Mouse (Mus musculus) neural tube, embryonic 12.5 days (tissue): ENCODE data around the gene Scp2. TPM values are rescaled to one million over a fixed set of nuclear protein-coding genes. Genes with fewer than 3 reads are reported as not detected.

Experiments
- ATAC-seq: fragments of 200-750 bp; cut with Nextera tagmentation; 2 replicates; pipeline ENCODE4 v1.8.0; 2017; ENCODE audit warnings: low read depth, mild to moderate bottlenecking, moderate TSS enrichment, moderate library complexity; ENCODE audit not compliant: low FRiP score
- H3K27ac ChIP-seq: fragments of 300-500 bp; sonication (generic); 2 replicates; pipeline ENCODE4 v1.5.1; 2016
- H3K27me3 ChIP-seq: fragments of 300-500 bp; sonication (generic); replicated peaks from 2 replicates; pipeline ENCODE4 v1.6.1; 2016; ENCODE audit warnings: mild to moderate bottlenecking
- H3K36me3 ChIP-seq: fragments of 300-500 bp; sonication (generic); 2 replicates; pipeline ENCODE4 v1.6.1; 2016; ENCODE audit warnings: mild to moderate bottlenecking
- H3K4me1 ChIP-seq: fragments of 300-500 bp; sonication (generic); 2 replicates; pipeline ENCODE4 v1.6.1; 2016
- H3K4me2 ChIP-seq: fragments of 300-500 bp; sonication (generic); replicated peaks from 2 replicates; pipeline ENCODE4 v1.6.1; 2016; ENCODE audit warnings: mild to moderate bottlenecking
- H3K4me3 ChIP-seq: fragments of 300-500 bp; sonication (generic); 2 replicates; pipeline ENCODE4 v1.5.1; 2016
- H3K9ac ChIP-seq: fragments of 300-500 bp; sonication (generic); 2 replicates; pipeline ENCODE4 v1.6.1; 2016; ENCODE audit warnings: mild to moderate bottlenecking
- H3K9me3 ChIP-seq: fragments of 300-500 bp; sonication (generic); 2 replicates; pipeline ENCODE4 v1.6.1; 2016; ENCODE audit warnings: mild to moderate bottlenecking
- WGBS: fragments of 180-500 bp; shearing (Covaris S2); methylation state at CpG from one replicate; pipeline ENCODE4 v1.1.7; 2016; 5-methylcytosine and 5-hydroxymethylcytosine counted together
- polyA plus RNA-seq: library from polyadenylated mRNA; unstranded; fragments of >200 nt; fragmentation: Nextera tagmentation; extraction: Ambion mirVana; gene quantifications from 2 replicates; pipeline ENCODE4 v1.2.1, GENCODE M21; 2016

Gene Scp2
- polyA plus RNA-seq, 1 experiment from 2014 or later, result 221 TPM

- no peak overlapping the region for H3K9ac ChIP-seq
- no peak overlapping the region for H3K4me3 ChIP-seq
- H3K4me2 ChIP-seq, result no peak overlapping the region
- no peaks in the 10 kb centered on the region for H3K27me3 ChIP-seq
- H3K4me1 ChIP-seq, result no peaks in the 10 kb centered on the region
- WGBS, result 88% methylated on average over 3 of the region's 3 CpGs
- H3K9me3 ChIP-seq, result no peaks in the 10 kb centered on the region
- no peaks in the 10 kb centered on the region for H3K36me3 ChIP-seq
- no peak for ATAC-seq
- no peak overlapping the region for H3K27ac ChIP-seq
Observed at GRCm38 (mm10) chr4:108130452-108130851, 14.3 kb downstream of the Scp2 start.

GRCm38 (mm10) chr4:108128339-108128738 lies 16.5 kb downstream of the Scp2 start:
- H3K4me2 ChIP-seq, result no peak overlapping the region
- H3K9me3 ChIP-seq, result no peaks in the 10 kb centered on the region
- H3K4me1 ChIP-seq, result no peaks in the 10 kb centered on the region
- no peak overlapping the region for H3K27ac ChIP-seq
- no peaks in the 10 kb centered on the region for H3K36me3 ChIP-seq
- H3K9ac ChIP-seq, result no peak overlapping the region
- WGBS, result 96% methylated on average over 2 of the region's 2 CpGs
- no peak overlapping the region for H3K4me3 ChIP-seq
- ATAC-seq, result no peak
- H3K27me3 ChIP-seq, result no peaks in the 10 kb centered on the region

- Histone ChIP-seq H3K36me3 (no peaks in the 10 kb centered on the region), H3K27ac (no peak overlapping the region), H3K4me1 (no peaks in the 10 kb centered on the region), H3K4me3 (no peak overlapping the region), H3K9ac (no peak overlapping the region), H3K4me2 (no peak overlapping the region), H3K27me3 (no peaks in the 10 kb centered on the region), H3K9me3 (no peaks in the 10 kb centered on the region)
- ATAC-seq, result no peak
- WGBS, result 90% methylated on average over 5 of the region's 5 CpGs
Observed at GRCm38 (mm10) chr4:108127516-108127915, 17.3 kb downstream of the Scp2 start.

GRCm38 (mm10) chr4:108126260-108126659 lies 18.5 kb downstream of the Scp2 start:
- ATAC-seq, result no peak
- no peak overlapping the region for H3K27ac ChIP-seq
- H3K9ac ChIP-seq, result no peak overlapping the region
- H3K4me3 ChIP-seq, result no peak overlapping the region
- no peaks in the 10 kb centered on the region for H3K4me1 ChIP-seq
- H3K27me3 ChIP-seq, result no peaks in the 10 kb centered on the region
- no peaks in the 10 kb centered on the region for H3K36me3 ChIP-seq
- 87% methylated on average over 4 of the region's 4 CpGs for WGBS
- H3K4me2 ChIP-seq, result no peak overlapping the region
- no peaks in the 10 kb centered on the region for H3K9me3 ChIP-seq

GRCm38 (mm10) chr4:108124104-108124503 lies 20.7 kb downstream of the Scp2 start:
- H3K4me2 ChIP-seq, result no peak overlapping the region
- no peaks in the 10 kb centered on the region for H3K9me3 ChIP-seq
- 97% methylated on average over 1 of the region's 1 CpGs for WGBS
- H3K27me3 ChIP-seq, result no peaks in the 10 kb centered on the region
- H3K27ac ChIP-seq, result no peak overlapping the region
- H3K4me1 ChIP-seq, result no peaks in the 10 kb centered on the region
- no peak overlapping the region for H3K4me3 ChIP-seq
- H3K9ac ChIP-seq, result no peak overlapping the region
- no peaks in the 10 kb centered on the region for H3K36me3 ChIP-seq
- ATAC-seq, result no peak

GRCm38 (mm10) chr4:108117924-108118876 lies 26.6 kb downstream of the Scp2 start:
- Histone ChIP-seq H3K27me3 (no peaks in the 10 kb centered on the region), H3K27ac (no peak overlapping the region), H3K4me2 (peak overlapping the region; percentile 60), H3K4me3 (peak overlapping the region; percentile 59), H3K4me1 (no peaks in the 10 kb centered on the region), H3K36me3 (no peaks in the 10 kb centered on the region), H3K9me3 (no peaks in the 10 kb centered on the region), H3K9ac (peak overlapping the region; percentile 60)
- 14% methylated on average over 45 of the region's 45 CpGs for WGBS
- ATAC-seq, result peak; percentile 88

GRCm38 (mm10) chr4:108117488-108117887 lies 27.3 kb downstream of the Scp2 start:
- no peaks in the 10 kb centered on the region for H3K4me1 ChIP-seq
- no peaks in the 10 kb centered on the region for H3K27me3 ChIP-seq
- H3K9me3 ChIP-seq, result no peaks in the 10 kb centered on the region
- no peak overlapping the region for H3K4me2 ChIP-seq
- 91% methylated on average over 8 of the region's 8 CpGs for WGBS
- no peak overlapping the region for H3K27ac ChIP-seq
- H3K36me3 ChIP-seq, result no peaks in the 10 kb centered on the region
- H3K9ac ChIP-seq, result no peak overlapping the region
- no peak overlapping the region for H3K4me3 ChIP-seq
- ATAC-seq, result no peak

- ATAC-seq, result no peak
- 94% methylated on average over 2 of the region's 2 CpGs for whole genome bisulfite sequencing
Observed at GRCm38 (mm10) chr4:108116466-108116865, 28.3 kb downstream of the Scp2 start.

GRCm38 (mm10) chr4:108110706-108111105 lies 34.1 kb downstream of the Scp2 start:
- no peaks in the 10 kb centered on the region for H3K9me3 ChIP-seq
- H3K36me3 ChIP-seq, result 0 out of 2 replicates have a peak, but pooled peaks cover 3% of the 10 kb centered on the region
- no peaks in the 10 kb centered on the region for H3K4me1 ChIP-seq
- no peaks in the 10 kb centered on the region for H3K27me3 ChIP-seq
- 91% methylated on average over 2 of the region's 2 CpGs for WGBS
- ATAC-seq, result no peak
- H3K27ac ChIP-seq, result no peak overlapping the region
- no peak overlapping the region for H3K4me3 ChIP-seq
- H3K4me2 ChIP-seq, result no peak overlapping the region
- no peak overlapping the region for H3K9ac ChIP-seq

More at GRCm38 (mm10) chr4:108116466-108116865, 28.3 kb downstream of the Scp2 start:
- no peaks in the 10 kb centered on the region for H3K27me3 ChIP-seq
- 0 out of 2 replicates have a peak, but pooled peaks cover 3% of the 10 kb centered on the region for H3K36me3 ChIP-seq
- H3K27ac ChIP-seq, result no peak overlapping the region
- H3K4me2 ChIP-seq, result no peak overlapping the region
- no peaks in the 10 kb centered on the region for H3K9me3 ChIP-seq
- H3K4me1 ChIP-seq, result no peaks in the 10 kb centered on the region
- no peak overlapping the region for H3K9ac ChIP-seq
- no peak overlapping the region for H3K4me3 ChIP-seq

GRCm38 (mm10) chr4:108109728-108110127 lies 35.1 kb downstream of the Scp2 start:
- Histone ChIP-seq H3K9ac (no peak overlapping the region), H3K4me1 (no peaks in the 10 kb centered on the region), H3K27ac (no peak overlapping the region), H3K27me3 (no peaks in the 10 kb centered on the region), H3K9me3 (no peaks in the 10 kb centered on the region), H3K4me2 (no peak overlapping the region), H3K36me3 (0 out of 2 replicates have a peak, but pooled peaks cover 3% of the 10 kb centered on the region), H3K4me3 (no peak overlapping the region)
- ATAC-seq, result no peak
- WGBS, result 95% methylated on average over 7 of the region's 7 CpGs

- H3K9ac ChIP-seq, result no peak within 1 kb of the TSS
- H3K9me3 ChIP-seq, result no peaks in the 10 kb centered on the region
- H3K4me1 ChIP-seq, result no peaks in the 10 kb centered on the region
- no peak within 1 kb of the TSS for H3K27ac ChIP-seq
- no peaks in the 10 kb centered on the region for H3K27me3 ChIP-seq
- no peak for ATAC-seq
- WGBS, result 79% methylated on average over 4 of the region's 4 CpGs
- H3K4me2 ChIP-seq, result no peak within 1 kb of the TSS
- no peaks in the 10 kb centered on the region; the same call in 1 of the 2 replicates for H3K36me3 ChIP-seq
- H3K4me3 ChIP-seq, result no peak within 1 kb of the TSS
Observed at GRCm38 (mm10) chr4:108096345-108096744, 48.5 kb downstream of the Scp2 start, which contains the start of gene Podn. Gene Podn, minus strand, starts transcription at chr4:108096445.

GRCm38 (mm10) chr4:108092741-108093397 lies 51.9 kb downstream of the Scp2 start:
- ATAC-seq, result no peak
- WGBS, result 82% methylated on average over 6 of the region's 6 CpGs
- Histone ChIP-seq H3K27me3 (no peaks in the 10 kb centered on the region), H3K4me2 (no peak overlapping the region), H3K4me1 (no peaks in the 10 kb centered on the region), H3K36me3 (no peaks in the 10 kb centered on the region; the same call in 1 of the 2 replicates), H3K27ac (no peak overlapping the region), H3K9me3 (no peaks in the 10 kb centered on the region), H3K9ac (no peak overlapping the region), H3K4me3 (no peak overlapping the region)
